Mouse (Mus musculus): ENCODE measurements around the gene Grik2. TPM values are rescaled to one million over a fixed set of nuclear protein-coding genes. Genes with fewer than 3 reads are reported as not detected.

The Grik2 gene
- polyA plus RNA-seq, 1 experiment, result 0.19 TPM

DNA sequence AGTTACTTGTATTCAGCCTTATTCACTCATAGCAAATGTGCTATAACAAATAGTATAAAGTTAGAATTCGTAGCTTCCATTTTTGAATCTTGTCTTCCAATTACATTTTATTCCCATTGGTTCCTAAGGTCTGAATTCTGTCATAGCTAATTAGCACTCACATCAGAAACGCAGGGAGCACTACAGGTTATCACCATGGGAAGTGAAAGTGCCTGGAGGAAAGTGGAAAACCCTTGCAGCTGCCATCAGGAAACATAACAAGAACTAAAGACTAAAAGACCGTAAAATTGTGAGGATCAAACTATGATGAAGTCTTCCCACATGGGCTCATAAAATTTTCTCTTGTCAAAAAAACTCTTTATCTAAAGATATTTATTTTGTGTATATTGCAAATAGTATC lies 405.6 kb downstream of the Grik2 start:
- H3K4me3 ChIP-seq, result no peak overlapping the region
- H3K36me3 ChIP-seq (ENCODE audit: control insufficient read depth, insufficient read depth), result no peaks in the 10 kb centered on the region
- H3K79me2 ChIP-seq (ENCODE audit: control insufficient read depth, insufficient read depth), result no peaks in the 10 kb centered on the region
- no peak for TF ChIP-seq E2F4 (IDR thresholded peaks at IDR 0.05; ENCODE audit: insufficient read depth)
- TF ChIP-seq SRF (IDR thresholded peaks at IDR 0.05; ENCODE audit: control insufficient read depth, insufficient read length, low read depth), result no peak
- H3K27me3 ChIP-seq (ENCODE audit: control insufficient read depth, insufficient read depth, insufficient read length), result no peaks in the 10 kb centered on the region
- no peak overlapping the region for H3K4me2 ChIP-seq (ENCODE audit: low read depth)
- no peak overlapping the region for H3ac ChIP-seq (ENCODE audit: control insufficient read depth, insufficient read length)

DNA sequence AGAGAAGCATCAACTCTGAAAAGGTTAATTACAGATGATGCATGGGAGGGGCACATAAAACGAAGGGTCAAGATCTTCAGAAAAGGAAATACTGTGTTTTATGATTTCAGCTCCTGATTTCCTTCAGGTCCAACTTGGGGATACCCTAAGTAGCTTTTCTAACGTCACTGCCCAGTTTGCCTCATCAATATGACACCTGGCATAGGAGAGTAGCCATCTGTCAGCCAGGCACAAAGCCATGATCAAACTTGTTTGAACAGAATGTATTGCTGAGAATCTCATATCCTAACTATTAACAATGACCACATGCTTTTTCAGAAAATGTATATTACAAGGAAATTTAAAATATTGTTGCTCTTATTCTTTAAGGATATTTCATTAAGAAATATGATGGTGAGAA lies 406.7 kb downstream of the Grik2 start:
- no peak overlapping the region for H3K4me2 ChIP-seq (ENCODE audit: low read depth)
- no peaks in the 10 kb centered on the region for H3K36me3 ChIP-seq (ENCODE audit: control insufficient read depth, insufficient read depth)
- H3ac ChIP-seq (ENCODE audit: control insufficient read depth, insufficient read length), result no peak overlapping the region
- no peak overlapping the region for H3K4me3 ChIP-seq
- TF ChIP-seq TCF3 (IDR thresholded peaks at IDR 0.05; ENCODE audit: insufficient read length, low read depth) (no peak), MYOD1 (IDR thresholded peaks at IDR 0.05; ENCODE audit: control insufficient read depth in 1 of 3, insufficient read length in 2 of 3, low read depth in 2 of 3) (no peak), USF1 (IDR thresholded peaks at IDR 0.05; ENCODE audit: low read depth) (no peak), CEBPB (IDR thresholded peaks at IDR 0.05; ENCODE audit: insufficient read depth, poor library complexity, severe bottlenecking) (no peak), MYOG (IDR thresholded peaks at IDR 0.05; ENCODE audit: control insufficient read depth in 1 of 3, insufficient read depth in 1 of 3, insufficient read length in 2 of 3, low read depth in 2 of 3) (no peak), TCF12 (IDR thresholded peaks at IDR 0.05; ENCODE audit: insufficient read depth, poor library complexity, severe bottlenecking) (no peak), POLR2A (IDR thresholded peaks at IDR 0.05; ENCODE audit: insufficient read length, low read depth) (no peak), MAX (IDR thresholded peaks at IDR 0.05; ENCODE audit: low read depth) (no peak), SRF (IDR thresholded peaks at IDR 0.05; ENCODE audit: control insufficient read depth, insufficient read length, low read depth) (no peak), E2F4 (IDR thresholded peaks at IDR 0.05; ENCODE audit: insufficient read depth) (no peak), POLR2AphosphoS2 (IDR thresholded peaks at IDR 0.05; ENCODE audit: insufficient read length, low read depth) (no peak), REST (IDR thresholded peaks at IDR 0.05; ENCODE audit: insufficient read depth, insufficient read length) (no peak)
- no peaks in the 10 kb centered on the region for H3K27me3 ChIP-seq (ENCODE audit: control insufficient read depth, insufficient read depth, insufficient read length)
- H3K79me2 ChIP-seq (ENCODE audit: control insufficient read depth, insufficient read depth), result no peaks in the 10 kb centered on the region

- Histone ChIP-seq H3ac (ENCODE audit: control insufficient read depth, insufficient read length) (no peak overlapping the region), H3K4me2 (ENCODE audit: low read depth) (no peak overlapping the region), H3K4me3 (no peak overlapping the region), H3K36me3 (ENCODE audit: control insufficient read depth, insufficient read depth) (no peaks in the 10 kb centered on the region), H3K27me3 (ENCODE audit: control insufficient read depth, insufficient read depth, insufficient read length) (no peaks in the 10 kb centered on the region), H3K79me2 (ENCODE audit: control insufficient read depth, insufficient read depth) (no peaks in the 10 kb centered on the region)
- TF ChIP-seq CEBPB (IDR thresholded peaks at IDR 0.05; ENCODE audit: insufficient read depth, poor library complexity, severe bottlenecking), result no peak
- TF ChIP-seq REST (IDR thresholded peaks at IDR 0.05; ENCODE audit: insufficient read depth, insufficient read length), result no peak
- no peak for TF ChIP-seq USF1 (IDR thresholded peaks at IDR 0.05; ENCODE audit: low read depth)
- no peak for TF ChIP-seq POLR2A (IDR thresholded peaks at IDR 0.05; ENCODE audit: insufficient read length, low read depth)
- TF ChIP-seq MYOG (IDR thresholded peaks at IDR 0.05; ENCODE audit: control insufficient read depth in 1 of 3, insufficient read depth in 1 of 3, insufficient read length in 2 of 3, low read depth in 2 of 3), result no peak
- no peak for TF ChIP-seq MYOD1 (IDR thresholded peaks at IDR 0.05; ENCODE audit: control insufficient read depth in 1 of 3, insufficient read length in 2 of 3, low read depth in 2 of 3)
- TF ChIP-seq TCF12 (IDR thresholded peaks at IDR 0.05; ENCODE audit: insufficient read depth, poor library complexity, severe bottlenecking), result no peak
- no peak for TF ChIP-seq TCF3 (IDR thresholded peaks at IDR 0.05; ENCODE audit: insufficient read length, low read depth)
- TF ChIP-seq E2F4 (IDR thresholded peaks at IDR 0.05; ENCODE audit: insufficient read depth), result no peak
- TF ChIP-seq MAX (IDR thresholded peaks at IDR 0.05; ENCODE audit: low read depth), result no peak
- TF ChIP-seq POLR2AphosphoS2 (IDR thresholded peaks at IDR 0.05; ENCODE audit: insufficient read length, low read depth), result no peak
- TF ChIP-seq SRF (IDR thresholded peaks at IDR 0.05; ENCODE audit: control insufficient read depth, insufficient read length, low read depth), result no peak
Measured at GRCm38 (mm10) chr10:49368601-49369000, 420.0 kb downstream of the Grik2 start.

DNA sequence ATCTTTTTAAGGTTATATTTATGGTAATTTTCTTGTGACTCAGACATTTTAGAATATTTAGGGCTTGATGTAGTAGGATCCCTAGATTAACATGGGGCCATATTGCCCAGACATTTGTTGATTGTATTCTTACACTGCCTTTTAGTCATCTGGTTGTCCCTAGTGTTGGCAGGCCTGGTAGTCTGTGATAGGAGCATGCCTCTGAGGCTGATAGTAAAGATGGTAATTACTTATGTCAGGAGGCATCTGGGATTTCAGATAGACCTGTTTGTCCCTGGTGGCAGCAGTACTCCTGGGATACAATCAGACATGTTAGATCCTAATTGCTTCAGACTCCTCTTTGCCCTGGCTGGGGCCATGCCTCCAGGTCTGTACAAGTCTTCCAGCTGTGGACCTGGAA lies 423.3 kb downstream of the Grik2 start:
- Histone ChIP-seq H3K4me2 (ENCODE audit: low read depth) (no peak overlapping the region), H3K4me3 (no peak overlapping the region), H3K36me3 (ENCODE audit: control insufficient read depth, insufficient read depth) (no peaks in the 10 kb centered on the region), H3K79me2 (ENCODE audit: control insufficient read depth, insufficient read depth) (no peaks in the 10 kb centered on the region), H3ac (ENCODE audit: control insufficient read depth, insufficient read length) (no peak overlapping the region), H3K27me3 (ENCODE audit: control insufficient read depth, insufficient read depth, insufficient read length) (no peaks in the 10 kb centered on the region)
- TF ChIP-seq TCF12 (IDR thresholded peaks at IDR 0.05; ENCODE audit: insufficient read depth, poor library complexity, severe bottlenecking) (no peak), POLR2AphosphoS2 (IDR thresholded peaks at IDR 0.05; ENCODE audit: insufficient read length, low read depth) (no peak), E2F4 (IDR thresholded peaks at IDR 0.05; ENCODE audit: insufficient read depth) (no peak), POLR2A (IDR thresholded peaks at IDR 0.05; ENCODE audit: insufficient read length, low read depth) (no peak), MYOG (IDR thresholded peaks at IDR 0.05; ENCODE audit: control insufficient read depth in 1 of 3, insufficient read depth in 1 of 3, insufficient read length in 2 of 3, low read depth in 2 of 3) (no peak)

- H3K79me2 ChIP-seq (ENCODE audit: control insufficient read depth, insufficient read depth), result no peaks in the 10 kb centered on the region
- no peaks in the 10 kb centered on the region for H3K27me3 ChIP-seq (ENCODE audit: control insufficient read depth, insufficient read depth, insufficient read length)
- no peak overlapping the region for H3K4me2 ChIP-seq (ENCODE audit: low read depth)
- no peak overlapping the region for H3ac ChIP-seq (ENCODE audit: control insufficient read depth, insufficient read length)
- TF ChIP-seq REST (IDR thresholded peaks at IDR 0.05; ENCODE audit: insufficient read depth, insufficient read length) (no peak), USF1 (IDR thresholded peaks at IDR 0.05; ENCODE audit: low read depth) (no peak), CEBPB (IDR thresholded peaks at IDR 0.05; ENCODE audit: insufficient read depth, poor library complexity, severe bottlenecking) (no peak), POLR2AphosphoS2 (IDR thresholded peaks at IDR 0.05; ENCODE audit: insufficient read length, low read depth) (no peak), TCF12 (IDR thresholded peaks at IDR 0.05; ENCODE audit: insufficient read depth, poor library complexity, severe bottlenecking) (no peak), MYOD1 (IDR thresholded peaks at IDR 0.05; ENCODE audit: control insufficient read depth in 1 of 3, insufficient read length in 2 of 3, low read depth in 2 of 3) (no peak), E2F4 (IDR thresholded peaks at IDR 0.05; ENCODE audit: insufficient read depth) (no peak), MAX (IDR thresholded peaks at IDR 0.05; ENCODE audit: low read depth) (no peak), TCF3 (IDR thresholded peaks at IDR 0.05; ENCODE audit: insufficient read length, low read depth) (no peak), MYOG (IDR thresholded peaks at IDR 0.05; ENCODE audit: control insufficient read depth in 1 of 3, insufficient read depth in 1 of 3, insufficient read length in 2 of 3, low read depth in 2 of 3) (no peak), SRF (IDR thresholded peaks at IDR 0.05; ENCODE audit: control insufficient read depth, insufficient read length, low read depth) (no peak), POLR2A (IDR thresholded peaks at IDR 0.05; ENCODE audit: insufficient read length, low read depth) (no peak)
- H3K4me3 ChIP-seq, result no peak overlapping the region
- H3K36me3 ChIP-seq (ENCODE audit: control insufficient read depth, insufficient read depth), result no peaks in the 10 kb centered on the region
Measured at GRCm38 (mm10) chr10:49322413-49322812, 466.2 kb downstream of the Grik2 start.
